Mouse (Mus musculus) urinary bladder, postnatal 0 days (tissue): ENCODE measurements around the gene Gm21764. TPM values are rescaled to one million over a fixed set of nuclear protein-coding genes. Genes with fewer than 3 reads are reported as not detected.

ENCODE experiments used
- polyA plus RNA-seq: library from polyadenylated mRNA; unstranded; fragments of >200 nt; fragmentation: Nextera tagmentation; extraction: Ambion mirVana; gene quantifications from 2 replicates; pipeline ENCODE4 v1.2.1, GENCODE M21; 2015

Gm21764 gene
- polyA plus RNA-seq: not detected in 2 replicates

DNA sequence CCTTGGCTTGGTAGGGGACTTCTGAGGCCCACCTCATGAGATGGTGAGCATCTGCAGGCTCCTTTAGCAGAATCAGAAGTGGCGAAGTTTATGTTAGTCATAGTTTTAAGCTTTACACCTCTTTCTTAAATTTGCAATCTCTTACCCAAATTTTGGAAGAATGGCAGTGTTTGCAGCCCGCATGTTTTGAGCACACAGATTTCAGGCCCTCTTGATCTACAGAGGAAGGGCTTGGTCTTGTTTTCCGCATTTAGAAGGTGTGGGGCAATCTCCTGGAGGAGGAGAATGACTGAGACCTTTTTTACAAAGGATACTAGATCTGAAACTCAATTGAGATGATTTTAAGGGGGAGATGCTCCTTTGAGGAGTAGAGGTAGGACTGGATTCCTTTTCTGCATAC is at the start of gene Gm21764:
Gm21764 (minus strand) TSS at position 101 of the 400 bp plus-strand sequence.

DNA sequence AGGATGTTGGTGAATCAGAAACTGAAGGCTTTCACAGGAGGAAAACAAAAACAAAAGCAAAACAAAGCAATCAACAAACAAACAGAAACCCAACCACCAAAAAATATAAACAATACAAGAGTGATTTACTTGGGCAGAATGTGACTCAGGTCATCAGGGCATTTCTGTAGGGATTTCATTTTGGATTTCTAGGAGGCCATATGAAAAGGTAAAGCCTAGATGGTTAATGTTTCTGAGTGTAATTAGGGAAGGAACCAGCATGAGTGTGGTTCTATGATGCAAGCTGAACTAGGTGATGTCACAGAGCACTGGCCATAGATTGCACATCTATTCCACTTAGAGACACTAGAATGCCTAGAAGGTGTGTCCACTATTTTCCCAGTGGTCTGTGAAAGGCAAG is 27.2 kb upstream of the Gm21764 start, which contains the start of gene Ssty1:
Ssty1 (plus strand) TSS at position 301 of the 400 bp plus-strand sequence.

Other genes with a start within 250 kb of the Gm21764 start
- not detected in 2 replicates for gene Gm21904, start 215.5 kb downstream of the Gm21764 start, polyA plus RNA-seq
- not detected in 2 replicates for gene Gm20772, start 187.1 kb downstream of the Gm21764 start, polyA plus RNA-seq
- gene Gm20831, start 187.1 kb downstream of the Gm21764 start, polyA plus RNA-seq: not detected in 2 replicates
- gene Srsy, start 124.5 kb downstream of the Gm21764 start, polyA plus RNA-seq: not detected in 2 replicates
- gene Ssty1, start 27.3 kb upstream of the Gm21764 start, polyA plus RNA-seq: not detected in 2 replicates